Mouse (Mus musculus): Measurements from ENCODE around the gene Dapp1. TPM values are rescaled to one million over a fixed set of nuclear protein-coding genes. Genes with fewer than 3 reads are reported as not detected.

Dapp1 gene
- polyA plus RNA-seq (2014; fragmentation: Nextera tagmentation; extraction: Ambion mirVana): 21.3 and 22.8 TPM in 2 replicates

DNA sequence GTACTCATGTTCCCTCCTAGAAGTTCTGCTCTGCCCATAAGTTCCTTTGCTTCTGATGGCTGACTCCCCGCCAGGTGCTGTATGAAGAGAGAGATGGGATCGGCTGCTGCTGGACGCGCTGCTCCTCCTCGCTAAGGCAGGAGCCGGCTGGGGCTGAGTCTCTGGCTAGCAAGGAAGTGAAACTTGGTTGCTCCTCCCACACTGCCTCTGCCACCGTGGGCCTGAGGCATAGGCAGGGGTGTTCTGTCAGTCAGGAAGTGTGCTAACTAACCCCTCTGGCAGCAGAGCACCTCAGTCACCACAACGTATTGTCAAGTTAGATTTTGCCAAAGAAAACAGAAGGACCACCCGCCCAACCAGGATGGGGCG, at the start of gene Dapp1:
Gene Dapp1, minus strand, starts transcription at position 164 of the 369 bp plus-strand sequence.
- 6% methylated on average over 10 of the region's 10 CpGs for WGBS
- no peaks in the 10 kb centered on the region for H3K36me3 ChIP-seq (ENCODE audit: control insufficient read depth, insufficient read depth, low read length)
- H3K4me3 ChIP-seq (ENCODE audit: control insufficient read depth in 1 of 2, insufficient read depth in 1 of 2, low read depth in 1 of 2, low read length in 2 of 2): peak within 1 kb of the TSS; percentile 55 to 56
- peak within 1 kb of the TSS; percentile 50 to 60 for H3K27ac ChIP-seq (replicated peaks in 1 of 2; ENCODE audit: control insufficient read depth in 1 of 2, insufficient read depth in 1 of 2, low read depth in 2 of 2, low read length in 2 of 2)
- H3K27me3 ChIP-seq (ENCODE audit: control insufficient read depth, insufficient read depth, low read length): no peaks in the 10 kb centered on the region
- peak within 1 kb of the TSS; percentile 75 for H3K4me2 ChIP-seq (ENCODE audit: low read length)
- H3K9ac ChIP-seq (ENCODE audit: low read length): peak within 1 kb of the TSS; percentile 84
- H3K9me3 ChIP-seq (ENCODE audit: control insufficient read depth, low read length): no peaks in the 10 kb centered on the region
- peaks cover 9 to 20% of the 10 kb centered on the region in 2 experiments for H3K4me1 ChIP-seq (ENCODE audit: control insufficient read depth in 2 of 2, insufficient read depth in 2 of 2, low read length in 2 of 2)
- ATAC-seq (ENCODE audit: insufficient number of reproducible peaks, insufficient read depth, low FRiP score, low read depth): peak; percentile 75

DNA sequence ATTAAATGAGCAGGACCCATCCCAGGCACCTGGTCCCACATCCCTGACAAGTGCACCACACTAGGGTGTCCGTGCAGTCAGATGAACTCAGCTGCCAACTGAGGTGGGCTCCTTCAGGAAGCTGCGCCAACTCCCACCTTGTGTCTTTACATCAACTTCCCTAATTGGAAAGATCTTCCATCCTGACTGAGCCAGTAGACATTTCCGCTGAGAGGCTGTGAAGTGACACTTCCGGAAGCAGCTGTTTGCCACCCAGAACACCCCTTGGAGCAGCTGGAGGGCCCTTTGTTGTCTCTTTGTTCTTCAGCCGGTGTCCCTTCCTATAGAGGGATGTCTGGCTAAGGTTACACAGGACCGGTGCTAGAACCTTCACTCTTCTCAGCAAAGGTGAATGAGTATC, 49.2 kb upstream of the Dapp1 start:
- H3K4me2 ChIP-seq (ENCODE audit: low read length): no peak overlapping the region
- no peak overlapping the region for H3K4me3 ChIP-seq (ENCODE audit: control insufficient read depth in 1 of 2, insufficient read depth in 1 of 2, low read depth in 1 of 2, low read length in 2 of 2)
- peaks cover 5 to 13% of the 10 kb centered on the region in 2 experiments; a peak in 3 of 4 replicates for H3K4me1 ChIP-seq (ENCODE audit: control insufficient read depth in 2 of 2, insufficient read depth in 2 of 2, low read length in 2 of 2)
- no peaks in the 10 kb centered on the region for H3K27me3 ChIP-seq (ENCODE audit: control insufficient read depth, insufficient read depth, low read length)
- no peak overlapping the region for H3K9ac ChIP-seq (ENCODE audit: low read length)
- no peak overlapping the region for H3K27ac ChIP-seq (replicated peaks in 1 of 2; ENCODE audit: control insufficient read depth in 1 of 2, insufficient read depth in 1 of 2, low read depth in 2 of 2, low read length in 2 of 2)
- H3K9me3 ChIP-seq (ENCODE audit: control insufficient read depth, low read length): no peaks in the 10 kb centered on the region
- no peak for ATAC-seq (ENCODE audit: insufficient number of reproducible peaks, insufficient read depth, low FRiP score, low read depth)
- H3K36me3 ChIP-seq (ENCODE audit: control insufficient read depth, insufficient read depth, low read length): no peaks in the 10 kb centered on the region
- WGBS: 80% methylated on average over 6 of the region's 6 CpGs

DNA sequence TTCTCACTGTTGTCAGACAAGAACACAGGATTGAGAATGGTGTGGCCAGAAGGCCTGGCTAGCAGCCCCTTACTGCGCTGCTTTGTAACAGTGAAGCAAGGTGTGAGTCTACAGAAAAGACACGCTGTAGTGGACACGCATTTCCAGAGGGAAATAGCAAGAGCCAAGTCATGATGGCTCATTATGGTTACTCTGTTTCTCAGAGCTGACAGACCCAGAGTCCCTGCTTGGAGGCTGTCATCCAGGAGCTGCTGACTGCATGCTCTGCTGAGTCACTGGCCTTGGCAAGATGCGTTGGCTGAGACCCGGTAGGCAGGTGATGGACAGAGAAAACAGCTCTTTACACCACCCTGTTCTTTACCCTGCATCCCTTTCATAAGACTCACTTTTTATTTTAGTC, 48.0 kb upstream of the Dapp1 start:
- Histone ChIP-seq H3K36me3 (ENCODE audit: control insufficient read depth, insufficient read depth, low read length) (no peaks in the 10 kb centered on the region), H3K9me3 (ENCODE audit: control insufficient read depth, low read length) (no peaks in the 10 kb centered on the region), H3K4me2 (ENCODE audit: low read length) (no peak overlapping the region), H3K27ac (replicated peaks in 1 of 2; ENCODE audit: control insufficient read depth in 1 of 2, insufficient read depth in 1 of 2, low read depth in 2 of 2, low read length in 2 of 2) (no peak overlapping the region), H3K27me3 (ENCODE audit: control insufficient read depth, insufficient read depth, low read length) (no peaks in the 10 kb centered on the region), H3K4me1 (ENCODE audit: control insufficient read depth in 2 of 2, insufficient read depth in 2 of 2, low read length in 2 of 2) (peaks cover 5 to 13% of the 10 kb centered on the region in 2 experiments; a peak in 3 of 4 replicates), H3K9ac (ENCODE audit: low read length) (no peak overlapping the region), H3K4me3 (ENCODE audit: control insufficient read depth in 1 of 2, insufficient read depth in 1 of 2, low read depth in 1 of 2, low read length in 2 of 2) (no peak overlapping the region)
- no peak for ATAC-seq (ENCODE audit: insufficient number of reproducible peaks, insufficient read depth, low FRiP score, low read depth)
- 86% methylated on average over 5 of the region's 5 CpGs for WGBS

DNA sequence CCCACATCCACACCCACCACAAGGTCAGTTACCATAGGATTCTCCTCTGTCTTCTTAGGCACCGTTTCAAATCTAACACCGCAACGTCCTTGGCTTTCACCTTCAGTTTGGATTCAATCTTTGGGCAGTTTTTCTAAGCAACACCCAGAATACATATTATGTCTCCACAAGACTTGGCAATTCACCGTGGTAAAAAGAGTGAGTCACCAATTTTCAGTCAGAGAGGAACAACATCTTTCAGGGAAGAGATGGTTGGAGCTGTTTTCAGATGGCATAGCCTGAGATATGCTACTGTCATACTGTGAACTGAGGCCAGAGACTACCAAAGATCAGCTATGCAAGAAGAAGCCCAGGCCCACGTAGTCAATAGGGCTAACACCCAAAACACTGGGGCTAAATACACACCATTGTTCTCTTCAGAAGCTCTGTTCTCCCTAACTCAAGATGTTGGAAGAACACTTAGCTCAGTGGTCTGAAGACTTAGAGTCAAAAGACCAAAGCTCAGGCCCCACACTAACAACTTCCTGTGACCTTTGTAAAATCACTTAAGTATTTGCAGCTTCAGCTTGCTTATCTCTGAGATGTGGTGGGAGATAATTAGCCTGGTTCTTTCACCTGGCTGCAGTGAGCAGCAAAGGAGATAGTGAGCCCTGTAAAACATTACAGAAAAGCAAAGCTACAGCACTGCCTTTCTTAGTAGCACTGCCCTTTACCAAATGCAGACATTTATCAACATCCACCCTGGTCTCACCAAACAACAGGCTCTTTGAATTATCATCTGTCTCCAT, 46.4 kb upstream of the Dapp1 start:
- ATAC-seq (ENCODE audit: insufficient number of reproducible peaks, insufficient read depth, low FRiP score, low read depth): no peak

DNA sequence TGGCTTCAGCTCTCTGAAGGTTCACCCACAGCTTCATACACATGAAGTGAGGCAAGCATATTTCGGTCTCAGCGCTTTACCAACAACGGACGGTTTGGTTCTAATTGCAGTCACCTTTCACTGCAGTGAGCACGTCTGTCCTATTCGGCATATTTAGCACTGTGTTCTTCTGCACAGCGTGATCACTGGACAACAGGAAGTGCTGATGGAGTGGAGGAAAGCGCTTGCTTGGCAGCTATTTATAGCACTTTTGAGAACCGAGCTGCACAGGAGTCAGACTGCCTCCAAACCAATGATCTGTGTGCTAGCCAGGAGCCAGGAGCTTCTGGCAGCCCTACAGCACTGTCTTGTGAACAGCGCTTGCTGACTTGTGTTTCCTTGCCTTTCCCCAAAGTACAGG, 44.9 kb upstream of the Dapp1 start:
- H3K4me1 ChIP-seq (ENCODE audit: control insufficient read depth in 2 of 2, insufficient read depth in 2 of 2, low read length in 2 of 2): peaks cover 5 to 9% of the 10 kb centered on the region in 2 experiments; a peak in 3 of 4 replicates
- H3K9ac ChIP-seq (ENCODE audit: low read length): 0 out of 2 replicates have a peak overlapping the region, but pooled peaks have one; percentile 8
- H3K36me3 ChIP-seq (ENCODE audit: control insufficient read depth, insufficient read depth, low read length): no peaks in the 10 kb centered on the region
- peak; percentile 61; the same call in 1 of the 2 replicates for ATAC-seq (ENCODE audit: insufficient number of reproducible peaks, insufficient read depth, low FRiP score, low read depth)
- H3K9me3 ChIP-seq (ENCODE audit: control insufficient read depth, low read length): no peaks in the 10 kb centered on the region
- 23% methylated on average over 10 of the region's 10 CpGs for WGBS
- H3K27ac ChIP-seq (replicated peaks in 1 of 2; ENCODE audit: control insufficient read depth in 1 of 2, insufficient read depth in 1 of 2, low read depth in 2 of 2, low read length in 2 of 2): peak overlapping the region; percentile 78 to 95
- no peaks in the 10 kb centered on the region for H3K27me3 ChIP-seq (ENCODE audit: control insufficient read depth, insufficient read depth, low read length)
- H3K4me2 ChIP-seq (ENCODE audit: low read length): peak overlapping the region; percentile 23
- H3K4me3 ChIP-seq (ENCODE audit: control insufficient read depth in 1 of 2, insufficient read depth in 1 of 2, low read depth in 1 of 2, low read length in 2 of 2): peak overlapping the region in 1 of 2 experiments; percentile 23; a peak in 1 of 4 replicates

More for the DNA sequence above, 46.4 kb upstream of the Dapp1 start:
- Histone ChIP-seq H3K27me3 (ENCODE audit: control insufficient read depth, insufficient read depth, low read length) (no peaks in the 10 kb centered on the region), H3K4me1 (ENCODE audit: control insufficient read depth in 2 of 2, insufficient read depth in 2 of 2, low read length in 2 of 2) (peaks cover 5 to 9% of the 10 kb centered on the region in 2 experiments; a peak in 3 of 4 replicates), H3K4me3 (ENCODE audit: control insufficient read depth in 1 of 2, insufficient read depth in 1 of 2, low read depth in 1 of 2, low read length in 2 of 2) (no peak overlapping the region), H3K4me2 (ENCODE audit: low read length) (no peak overlapping the region), H3K9me3 (ENCODE audit: control insufficient read depth, low read length) (no peaks in the 10 kb centered on the region), H3K9ac (ENCODE audit: low read length) (no peak overlapping the region), H3K27ac (replicated peaks in 1 of 2; ENCODE audit: control insufficient read depth in 1 of 2, insufficient read depth in 1 of 2, low read depth in 2 of 2, low read length in 2 of 2) (0 out of 4 replicates have a peak overlapping the region, but pooled peaks of 1 of the 2 experiments have one; percentile 24), H3K36me3 (ENCODE audit: control insufficient read depth, insufficient read depth, low read length) (no peaks in the 10 kb centered on the region)
- WGBS: 65% methylated on average over 5 of the region's 5 CpGs

DNA sequence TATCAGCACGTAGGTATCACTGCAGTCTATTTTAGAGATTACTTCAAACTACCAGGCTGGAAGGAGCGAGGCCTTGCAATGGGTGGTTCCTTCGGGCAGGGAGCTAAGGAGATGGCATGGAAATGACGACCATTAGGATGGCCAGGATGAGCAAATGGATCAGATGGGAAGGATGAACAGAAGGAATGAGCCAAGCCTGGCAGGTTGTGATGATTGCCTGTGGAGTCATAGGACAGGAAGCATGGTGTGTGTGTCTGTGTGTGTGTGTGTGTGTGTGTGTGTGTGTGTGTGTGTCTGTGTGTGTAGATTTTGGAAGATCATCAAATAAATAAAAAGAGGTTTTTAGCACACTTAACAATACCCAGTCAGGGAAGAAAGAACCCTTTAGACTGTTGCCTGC, 41.3 kb upstream of the Dapp1 start:
- H3K27ac ChIP-seq (replicated peaks in 1 of 2; ENCODE audit: control insufficient read depth in 1 of 2, insufficient read depth in 1 of 2, low read depth in 2 of 2, low read length in 2 of 2): no peak overlapping the region
- 85% methylated on average over 4 of the region's 4 CpGs for WGBS
- H3K9me3 ChIP-seq (ENCODE audit: control insufficient read depth, low read length): 0 out of 2 replicates have a peak, but pooled peaks cover 4% of the 10 kb centered on the region
- H3K4me2 ChIP-seq (ENCODE audit: low read length): no peak overlapping the region
- H3K4me1 ChIP-seq (ENCODE audit: control insufficient read depth in 2 of 2, insufficient read depth in 2 of 2, low read length in 2 of 2): peaks cover 5 to 8% of the 10 kb centered on the region in 2 experiments; a peak in 3 of 4 replicates
- H3K27me3 ChIP-seq (ENCODE audit: control insufficient read depth, insufficient read depth, low read length): no peaks in the 10 kb centered on the region
- no peak overlapping the region for H3K9ac ChIP-seq (ENCODE audit: low read length)
- no peak overlapping the region for H3K4me3 ChIP-seq (ENCODE audit: control insufficient read depth in 1 of 2, insufficient read depth in 1 of 2, low read depth in 1 of 2, low read length in 2 of 2)
- ATAC-seq (ENCODE audit: insufficient number of reproducible peaks, insufficient read depth, low FRiP score, low read depth): no peak
- H3K36me3 ChIP-seq (ENCODE audit: control insufficient read depth, insufficient read depth, low read length): no peaks in the 10 kb centered on the region

DNA sequence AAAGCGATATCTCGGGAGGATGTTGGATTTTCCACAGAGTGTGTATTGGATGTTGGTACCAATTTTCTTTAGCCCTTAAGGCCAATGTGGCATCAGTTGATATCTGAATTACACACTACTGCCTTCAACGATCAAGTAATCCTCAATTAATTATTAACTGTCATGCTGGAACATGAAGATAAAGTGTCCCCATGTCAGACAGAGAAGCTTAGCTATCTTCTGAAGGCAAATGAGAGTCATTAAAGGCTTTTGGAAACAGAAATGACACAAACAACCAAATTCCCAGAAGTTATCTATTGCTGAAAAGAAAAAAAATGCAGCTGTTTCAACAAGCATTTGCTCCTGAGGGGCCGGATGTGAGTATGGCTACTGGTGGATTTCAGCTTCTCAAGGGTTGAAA, 40.7 kb upstream of the Dapp1 start:
- Histone ChIP-seq H3K4me3 (ENCODE audit: control insufficient read depth in 1 of 2, insufficient read depth in 1 of 2, low read depth in 1 of 2, low read length in 2 of 2) (no peak overlapping the region), H3K4me1 (ENCODE audit: control insufficient read depth in 2 of 2, insufficient read depth in 2 of 2, low read length in 2 of 2) (peaks cover 2 to 3% of the 10 kb centered on the region in 2 experiments; a peak in 2 of 4 replicates), H3K36me3 (ENCODE audit: control insufficient read depth, insufficient read depth, low read length) (no peaks in the 10 kb centered on the region), H3K9ac (ENCODE audit: low read length) (no peak overlapping the region), H3K27me3 (ENCODE audit: control insufficient read depth, insufficient read depth, low read length) (no peaks in the 10 kb centered on the region), H3K4me2 (ENCODE audit: low read length) (no peak overlapping the region), H3K27ac (replicated peaks in 1 of 2; ENCODE audit: control insufficient read depth in 1 of 2, insufficient read depth in 1 of 2, low read depth in 2 of 2, low read length in 2 of 2) (no peak overlapping the region), H3K9me3 (ENCODE audit: control insufficient read depth, low read length) (0 out of 2 replicates have a peak, but pooled peaks cover 4% of the 10 kb centered on the region)
- 86% methylated on average over 4 of the region's 4 CpGs for WGBS
- no peak for ATAC-seq (ENCODE audit: insufficient number of reproducible peaks, insufficient read depth, low FRiP score, low read depth)

Data from heart, embryonic 14.5 days (tissue).